Mouse (Mus musculus) G1E (cell line): ENCODE results near the gene Tmem245. TPM values are rescaled to one million over a fixed set of nuclear protein-coding genes. Genes with fewer than 3 reads are reported as not detected.

Experiments used
- ATAC-seq: 2 replicates; pipeline ENCODE4 v1.8.0; 2016; ENCODE audit warnings: mild to moderate bottlenecking; ENCODE audit not compliant: insufficient number of reproducible peaks, poor library complexity, low FRiP score, severe bottlenecking; ENCODE audit errors: extremely low read depth
- DNase-seq: peaks from one replicate; pipeline ENCODE4 v3.0.0; 2012; ENCODE audit warnings: low spot score
- H3K27me3 ChIP-seq: 2 replicates; pipeline ENCODE4 v1.6.1; 2012; ENCODE audit warnings: mild to moderate bottlenecking, low read length, inconsistent platforms; ENCODE audit not compliant: insufficient read depth
- H3K36me3 ChIP-seq: replicated peaks from 2 replicates; pipeline ENCODE3; 2012; ENCODE audit warnings: mild to moderate bottlenecking, inconsistent platforms
- H3K4me1 ChIP-seq: 2 replicates; pipeline ENCODE4 v1.6.1; 2012; ENCODE audit warnings: low read depth, low read length, inconsistent platforms, mixed read lengths; ENCODE audit not compliant: insufficient read depth
- H3K4me3 ChIP-seq: 2 replicates; pipeline ENCODE4 v1.5.1; 2012; ENCODE audit warnings: low read depth, mild to moderate bottlenecking, inconsistent platforms, low read length, moderate library complexity, mixed read lengths
- H3K9me3 ChIP-seq: replicated peaks from 2 replicates; pipeline ENCODE4 v1.6.1; 2012; ENCODE audit warnings: inconsistent platforms
- CTCF ChIP-seq: IDR thresholded peaks from 2 replicates; pipeline ENCODE4 v1.5.1; 2012; ENCODE audit warnings: low read depth, low read length, inconsistent platforms, mixed read lengths
- GATA1 ChIP-seq: IDR thresholded peaks from 2 replicates; pipeline ENCODE4 v1.6.1; 2012; ENCODE audit warnings: borderline replicate concordance, low read length, inconsistent platforms, mixed read lengths
- GATA2 ChIP-seq: IDR thresholded peaks from 2 replicates; pipeline ENCODE4 v1.6.1; 2012; ENCODE audit warnings: low read depth, low read length, inconsistent platforms, borderline replicate concordance
- POLR2AphosphoS5 ChIP-seq: IDR thresholded peaks from 2 replicates; pipeline ENCODE4 v1.6.1; 2012; ENCODE audit warnings: low read depth, low read length, inconsistent platforms; ENCODE audit not compliant: insufficient replicate concordance
- TAL1 ChIP-seq: conservative IDR thresholded peaks from 2 replicates; pipeline ENCODE4 v1.6.1; 2012; ENCODE audit warnings: low read depth, low read length, inconsistent platforms, mixed read lengths
- polyA plus RNA-seq: library from polyadenylated mRNA; stranded (reverse); fragments of >175 nt; gene quantifications from 2 replicates; pipeline ENCODE4 v1.2.3, GENCODE M21; 2012
- total RNA-seq, 2 experiments: library from RNA; stranded (forward) in 1 of 2; stranded (reverse) in 1 of 2; fragments of 200-1000 nt in 1 of 2; fragments of >200 nt in 1 of 2; fragmentation: Nextera tagmentation in 1 of 2; gene quantifications; 2 replicates each; pipeline ENCODE4 v1.2.3; 2014 to 2017

Tmem245 gene
- total and polyA plus RNA-seq, 3 experiments, result 0.90 to 28.8 (median 9.1) TPM

- Histone ChIP-seq H3K36me3 (no peaks in the 10 kb centered on the region), H3K27me3 (0 out of 2 replicates have a peak, but pooled peaks cover 3% of the 10 kb centered on the region), H3K4me1 (peaks cover 9% of the 10 kb centered on the region), H3K9me3 (no peaks in the 10 kb centered on the region), H3K4me3 (no peak overlapping the region)
- TF ChIP-seq CTCF (no peak), GATA2 (no peak), TAL1 (no peak)
- no peak for ATAC-seq
- DNase-seq, result no peak
Observed at GRCm38 (mm10) chr4:56855935-56856334, 91.3 kb downstream of the Tmem245 start.

- Histone ChIP-seq H3K4me1 (0 out of 2 replicates have a peak, but pooled peaks cover under 1% of the 10 kb centered on the region), H3K36me3 (peaks cover 10% of the 10 kb centered on the region), H3K4me3 (no peak overlapping the region), H3K9me3 (no peaks in the 10 kb centered on the region), H3K27me3 (0 out of 2 replicates have a peak, but pooled peaks cover 3% of the 10 kb centered on the region)
- ATAC-seq (no peak), DNase-seq (no peak)
- no peak for TF ChIP-seq GATA2
- no peak for TF ChIP-seq POLR2AphosphoS5
- TF ChIP-seq TAL1, result no peak
- no peak for TF ChIP-seq GATA1
- TF ChIP-seq CTCF, result no peak
Observed at GRCm38 (mm10) chr4:56850724-56851123, 96.5 kb downstream of the Tmem245 start.

GRCm38 (mm10) chr4:56848044-56848443 lies 99.2 kb downstream of the Tmem245 start:
- no peak overlapping the region for H3K4me3 ChIP-seq
- peaks cover 24% of the 10 kb centered on the region for H3K36me3 ChIP-seq
- H3K27me3 ChIP-seq, result no peaks in the 10 kb centered on the region
- ATAC-seq (no peak), DNase-seq (no peak)
- no peaks in the 10 kb centered on the region for H3K4me1 ChIP-seq
- no peak for TF ChIP-seq TAL1
- no peak for TF ChIP-seq POLR2AphosphoS5
- TF ChIP-seq GATA1, result no peak
- no peak for TF ChIP-seq CTCF
- peaks cover 3% of the 10 kb centered on the region; the same call in 1 of the 2 replicates for H3K9me3 ChIP-seq

DNA sequence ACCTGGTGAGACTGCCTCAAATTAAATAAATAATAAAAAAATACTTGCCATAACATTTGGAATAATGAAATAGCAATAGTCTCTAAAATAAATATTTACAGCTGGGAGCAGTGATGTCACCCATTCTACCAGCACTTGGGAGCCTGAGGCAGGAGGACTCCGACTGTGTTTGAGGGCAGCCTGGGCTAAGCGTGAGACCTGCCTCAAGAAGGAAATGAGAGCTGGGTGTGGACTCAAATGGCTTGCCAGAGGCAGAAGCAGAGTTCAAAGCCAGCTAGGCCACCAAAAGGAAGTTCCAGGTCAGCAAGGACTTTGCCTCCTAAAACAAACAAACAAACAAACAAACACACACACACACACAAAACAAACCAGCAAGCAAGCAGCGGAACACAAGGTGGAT lies 99.8 kb downstream of the Tmem245 start:
- Histone ChIP-seq H3K9me3 (peaks cover 3% of the 10 kb centered on the region; the same call in 1 of the 2 replicates), H3K4me3 (no peak overlapping the region), H3K27me3 (no peaks in the 10 kb centered on the region), H3K4me1 (no peaks in the 10 kb centered on the region), H3K36me3 (peaks cover 26% of the 10 kb centered on the region)
- ATAC-seq (no peak), DNase-seq (no peak)
- TF ChIP-seq GATA2 (no peak), TAL1 (no peak), GATA1 (no peak), CTCF (no peak), POLR2AphosphoS5 (no peak)

DNA sequence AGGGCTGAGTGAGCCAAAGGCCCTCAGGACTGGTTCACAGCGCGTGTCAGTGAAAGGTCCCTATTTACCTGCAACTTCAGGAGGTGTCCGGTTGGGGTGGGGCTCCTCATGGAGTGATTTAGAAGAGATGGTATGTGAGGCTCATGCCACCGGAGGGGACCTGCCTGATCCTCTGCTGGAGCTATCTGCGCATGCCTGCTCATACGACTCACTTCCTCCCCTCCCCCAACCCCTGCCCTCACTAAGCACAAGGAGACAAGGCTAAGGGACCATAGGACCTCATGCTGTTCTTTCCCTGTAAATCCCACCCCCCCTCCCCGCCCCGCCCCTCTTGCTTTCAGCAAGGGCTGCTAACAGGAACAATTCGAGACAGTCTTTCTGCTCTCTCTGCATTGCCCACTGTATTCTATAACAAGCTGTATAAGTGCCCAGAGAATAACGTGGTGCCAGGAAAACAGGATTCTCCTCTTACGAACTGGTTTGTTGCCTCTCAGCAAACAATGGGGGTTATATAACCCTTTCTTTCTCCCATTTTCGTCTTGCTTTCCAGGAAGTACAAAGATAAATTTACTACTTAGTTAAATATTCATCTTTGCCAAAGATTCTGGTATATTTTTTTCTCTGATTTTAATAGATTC lies 101.2 kb downstream of the Tmem245 start:
- H3K9me3 ChIP-seq, result peaks cover 3% of the 10 kb centered on the region; the same call in 1 of the 2 replicates
- H3K27me3 ChIP-seq, result no peaks in the 10 kb centered on the region
- H3K4me3 ChIP-seq, result no peak overlapping the region
- H3K36me3 ChIP-seq, result peaks cover 29% of the 10 kb centered on the region
- H3K4me1 ChIP-seq, result no peaks in the 10 kb centered on the region
- no peak for ATAC-seq
- TF ChIP-seq GATA1, result no peak
- TF ChIP-seq TAL1, result no peak
- no peak for TF ChIP-seq POLR2AphosphoS5
- no peak for TF ChIP-seq GATA2
- TF ChIP-seq CTCF, result no peak
- no peak for DNase-seq

DNA sequence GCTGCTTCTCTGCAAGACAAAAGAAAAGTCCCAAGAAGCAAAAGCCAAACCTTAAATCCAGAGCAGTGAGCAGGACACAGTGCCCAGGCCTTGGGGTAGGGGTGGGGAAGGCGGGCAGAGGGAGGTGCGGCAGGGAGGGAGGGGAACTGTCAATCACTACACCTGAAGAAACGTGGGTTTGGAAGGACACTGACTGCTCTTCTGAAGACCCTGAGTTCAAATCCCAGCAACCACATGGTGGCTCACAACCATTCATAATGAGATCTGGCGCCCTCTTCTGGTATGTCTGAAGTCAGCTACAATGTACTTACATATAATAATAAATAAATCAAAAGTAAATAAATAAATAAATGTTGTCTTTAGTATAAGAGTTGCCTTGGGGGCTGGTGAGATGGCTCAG lies 102.3 kb downstream of the Tmem245 start:
- no peaks in the 10 kb centered on the region for H3K27me3 ChIP-seq
- H3K9me3 ChIP-seq, result peaks cover 3% of the 10 kb centered on the region; the same call in 1 of the 2 replicates
- H3K4me3 ChIP-seq, result no peak overlapping the region
- H3K4me1 ChIP-seq, result no peaks in the 10 kb centered on the region
- no peak for TF ChIP-seq GATA2
- no peak for TF ChIP-seq GATA1
- TF ChIP-seq TAL1, result no peak
- no peak for TF ChIP-seq POLR2AphosphoS5
- TF ChIP-seq CTCF, result no peak
- peaks cover 34% of the 10 kb centered on the region for H3K36me3 ChIP-seq
- DNase-seq (no peak), ATAC-seq (no peak)
